Mouse (Mus musculus) heart, embryonic 10.5 days (tissue): Measurements from ENCODE around the gene Bag2. TPM values are rescaled to one million over a fixed set of nuclear protein-coding genes. Genes with fewer than 3 reads are reported as not detected.
"Not testable (repeated sequence)": the region's sequence is repeated elsewhere in the genome, so short reads cannot be mapped to it uniquely, and the experiment has no call there.

Experiments used
- DNase-seq: peaks from one replicate; pipeline ENCODE4 v3.0.0-alpha.2; 2017; ENCODE audit warnings: low spot score
- H3K27ac ChIP-seq: fragments of 300-500 bp; sonication (generic); 2 replicates; pipeline ENCODE4 v1.5.1; 2016; ENCODE audit warnings: mild to moderate bottlenecking
- H3K27me3 ChIP-seq: fragments of 300-500 bp; sonication (generic); 2 replicates; pipeline ENCODE4 v1.6.1; 2016; ENCODE audit warnings: mild to moderate bottlenecking; ENCODE audit not compliant: poor library complexity, insufficient read depth, severe bottlenecking
- H3K36me3 ChIP-seq: fragments of 300-500 bp; sonication (generic); 2 replicates; pipeline ENCODE4 v1.6.1; 2016; ENCODE audit warnings: mild to moderate bottlenecking, moderate library complexity
- H3K4me1 ChIP-seq: fragments of 300-500 bp; sonication (generic); 2 replicates; pipeline ENCODE4 v1.6.1; 2016; ENCODE audit warnings: mild to moderate bottlenecking
- H3K4me3 ChIP-seq: fragments of 300-500 bp; sonication (generic); 2 replicates; pipeline ENCODE4 v1.5.1; 2016; ENCODE audit warnings: mild to moderate bottlenecking, moderate library complexity
- H3K9me3 ChIP-seq: fragments of 300-500 bp; sonication (generic); 2 replicates; pipeline ENCODE4 v1.6.1; 2016; ENCODE audit warnings: mild to moderate bottlenecking, moderate library complexity
- WGBS: fragments of 180-500 bp; shearing (Covaris S2); methylation state at CpG from one replicate; pipeline ENCODE4 v1.1.7; 2016; 5-methylcytosine and 5-hydroxymethylcytosine counted together
- polyA plus RNA-seq: library from polyadenylated mRNA; unstranded; fragments of >200 nt; fragmentation: Nextera tagmentation; extraction: Ambion mirVana; gene quantifications from 2 replicates; pipeline ENCODE4 v1.2.1, GENCODE M21; 2016

Gene Bag2
- polyA plus RNA-seq, 1 experiment from 2014 or later: 104 TPM

GRCm38 (mm10) chr1:33765468-33766080, 8.0 kb upstream of the Bag2 start:
- no peaks in the 10 kb centered on the region for H3K9me3 ChIP-seq
- no peaks in the 10 kb centered on the region for H3K4me1 ChIP-seq
- DNase-seq: peak; percentile 56
- no peaks in the 10 kb centered on the region for H3K27me3 ChIP-seq
- 91% methylated on average over 11 of the region's 11 CpGs for WGBS
- H3K27ac ChIP-seq: no peak overlapping the region
- peaks cover 26% of the 10 kb centered on the region for H3K36me3 ChIP-seq
- no peak overlapping the region for H3K4me3 ChIP-seq

GRCm38 (mm10) chr1:33763826-33764225, 6.2 kb upstream of the Bag2 start:
- 78% methylated on average over 2 of the region's 2 CpGs for WGBS
- no peaks in the 10 kb centered on the region for H3K9me3 ChIP-seq
- DNase-seq: no peak
- no peaks in the 10 kb centered on the region for H3K27me3 ChIP-seq
- no peaks in the 10 kb centered on the region for H3K4me1 ChIP-seq
- peaks cover 14% of the 10 kb centered on the region for H3K36me3 ChIP-seq
- H3K4me3 ChIP-seq: no peak overlapping the region
- H3K27ac ChIP-seq: no peak overlapping the region

- H3K9me3 ChIP-seq: no peaks in the 10 kb centered on the region
- peak overlapping the region; percentile 99; the same call in 1 of the 2 replicates for H3K27ac ChIP-seq
These were observed 893 bp upstream of the Bag2 start for GRCm38 (mm10) chr1:33758488-33758887.

GRCm38 (mm10) chr1:33757033-33757413, 572 bp downstream of the Bag2 start:
- Histone ChIP-seq H3K27ac (peak overlapping the region; percentile 99), H3K36me3 (peaks cover 13% of the 10 kb centered on the region), H3K9me3 (no peaks in the 10 kb centered on the region), H3K4me1 (peaks cover 26% of the 10 kb centered on the region), H3K4me3 (peak overlapping the region; percentile 89), H3K27me3 (no peaks in the 10 kb centered on the region)
- WGBS: 2% methylated on average over 14 of the region's 14 CpGs
- no peak for DNase-seq

More at GRCm38 (mm10) chr1:33758488-33758887, 893 bp upstream of the Bag2 start:
- Histone ChIP-seq H3K27me3 (no peaks in the 10 kb centered on the region), H3K4me1 (peaks cover 26% of the 10 kb centered on the region), H3K36me3 (peaks cover 9% of the 10 kb centered on the region), H3K4me3 (no peak overlapping the region)
- WGBS: 54% methylated on average over 4 of the region's 4 CpGs
- no peak for DNase-seq

GRCm38 (mm10) chr1:33756258-33757032, 1.1 kb downstream of the Bag2 start:
- Histone ChIP-seq H3K4me3 (peak overlapping the region; percentile 89), H3K9me3 (no peaks in the 10 kb centered on the region), H3K36me3 (peaks cover 13% of the 10 kb centered on the region), H3K27me3 (no peaks in the 10 kb centered on the region), H3K4me1 (peaks cover 26% of the 10 kb centered on the region), H3K27ac (peak overlapping the region; percentile 99)
- DNase-seq: no peak
- WGBS: 29% methylated on average over 18 of the region's 18 CpGs

- H3K36me3 ChIP-seq: peaks cover 14% of the 10 kb centered on the region
- no peak for DNase-seq
- peaks cover 28% of the 10 kb centered on the region for H3K4me1 ChIP-seq
- H3K4me3 ChIP-seq: peak overlapping the region; percentile 89
- H3K27me3 ChIP-seq: no peaks in the 10 kb centered on the region
- peak overlapping the region; percentile 64 for H3K27ac ChIP-seq
- 74% methylated on average over 7 of the region's 7 CpGs for WGBS
- no peaks in the 10 kb centered on the region for H3K9me3 ChIP-seq
These were observed 1.8 kb downstream of the Bag2 start for GRCm38 (mm10) chr1:33755799-33756198.

GRCm38 (mm10) chr1:33754965-33755735, 2.4 kb downstream of the Bag2 start:
- H3K4me3 ChIP-seq: 0 out of 2 replicates have a peak overlapping the region, but pooled peaks have one; percentile 89
- DNase-seq: no peak
- WGBS: 81% methylated on average over 21 of the region's 21 CpGs
- peak overlapping the region; percentile 29; the same call in 1 of the 2 replicates for H3K27ac ChIP-seq
- peaks cover 28% of the 10 kb centered on the region for H3K4me1 ChIP-seq
- no peaks in the 10 kb centered on the region for H3K27me3 ChIP-seq
- H3K9me3 ChIP-seq: no peaks in the 10 kb centered on the region
- H3K36me3 ChIP-seq: peaks cover 8% of the 10 kb centered on the region

GRCm38 (mm10) chr1:33754089-33754488, 3.5 kb downstream of the Bag2 start:
- Histone ChIP-seq H3K4me1 (peaks cover 28% of the 10 kb centered on the region), H3K4me3 (no peak overlapping the region), H3K27ac (no peak overlapping the region), H3K27me3 (no peaks in the 10 kb centered on the region), H3K36me3 (peaks cover 10% of the 10 kb centered on the region), H3K9me3 (no peaks in the 10 kb centered on the region)
- 94% methylated on average over 17 of the region's 17 CpGs for WGBS
- DNase-seq: no peak

- Histone ChIP-seq H3K27ac (no peak overlapping the region), H3K27me3 (no peaks in the 10 kb centered on the region), H3K36me3 (peaks cover 35% of the 10 kb centered on the region), H3K4me3 (no peak overlapping the region), H3K9me3 (no peaks in the 10 kb centered on the region), H3K4me1 (peaks cover 12% of the 10 kb centered on the region)
- 82% methylated on average over 10 of the region's 10 CpGs for WGBS
- no peak for DNase-seq
These were observed 6.3 kb downstream of the Bag2 start for GRCm38 (mm10) chr1:33751283-33751682.

GRCm38 (mm10) chr1:33749709-33750108, 7.9 kb downstream of the Bag2 start:
- not testable (repeated sequence) for H3K9me3 ChIP-seq, H3K4me1 ChIP-seq, H3K4me3 ChIP-seq, H3K27ac ChIP-seq, H3K27me3 ChIP-seq, DNase-seq
- H3K36me3 ChIP-seq: peaks cover 49% of the 10 kb centered on the region
- WGBS: 81% methylated on average over 3 of the region's 4 CpGs

- no peak overlapping the region for H3K27ac ChIP-seq
- H3K9me3 ChIP-seq: no peaks in the 10 kb centered on the region
- no peaks in the 10 kb centered on the region for H3K27me3 ChIP-seq
- WGBS: 97% methylated on average over 11 of the region's 11 CpGs
- no peak overlapping the region for H3K4me3 ChIP-seq
- 0 out of 2 replicates have a peak, but pooled peaks cover 2% of the 10 kb centered on the region for H3K4me1 ChIP-seq
- peaks cover 54% of the 10 kb centered on the region for H3K36me3 ChIP-seq
- DNase-seq: no peak
These were observed 8.5 kb downstream of the Bag2 start for GRCm38 (mm10) chr1:33749109-33749508.

GRCm38 (mm10) chr1:33745901-33746300, 11.7 kb downstream of the Bag2 start:
- Histone ChIP-seq H3K27me3 (no peaks in the 10 kb centered on the region), H3K36me3 (peaks cover 49% of the 10 kb centered on the region), H3K9me3 (no peaks in the 10 kb centered on the region), H3K4me1 (no peaks in the 10 kb centered on the region), H3K4me3 (no peak overlapping the region), H3K27ac (no peak overlapping the region)
- 94% methylated on average over 4 of the region's 4 CpGs for WGBS
- no peak for DNase-seq

- not testable (repeated sequence) for H3K27ac ChIP-seq, H3K9me3 ChIP-seq, H3K27me3 ChIP-seq, H3K4me1 ChIP-seq, DNase-seq, H3K4me3 ChIP-seq
- peaks cover 56% of the 10 kb centered on the region for H3K36me3 ChIP-seq
- 89% methylated on average over 9 of the region's 9 CpGs for WGBS
These were observed 12.8 kb downstream of the Bag2 start for GRCm38 (mm10) chr1:33744815-33745214.
